Mouse (Mus musculus) spleen, adult 18-20 months (tissue): ENCODE measurements around the gene Gm15446.
"Not testable (repeated sequence)": the region's sequence is repeated elsewhere in the genome, so short reads cannot be mapped to it uniquely, and the experiment has no call there.

ENCODE experiments used
- DNase-seq, 2 experiments: peaks; one replicate each; pipeline ENCODE4 v3.0.0; 2022; ENCODE audit warnings: mixed read lengths in 2 of 2

Gene Gm15446

GRCm38 (mm10) chr5:109923261-109924071 is at the start of gene Gm15446:
Gene Gm15446, plus strand, starts transcription at chr5:109923400.
- peak; percentile 73 to 83 for DNase-seq

- DNase-seq = not testable (repeated sequence)
Observed at GRCm38 (mm10) chr5:109924129-109924528, 929 bp downstream of the Gm15446 start.

- DNase-seq = no peak
Observed at GRCm38 (mm10) chr5:109924936-109925335, 1.7 kb downstream of the Gm15446 start.

GRCm38 (mm10) chr5:109950281-109950680 is 27.1 kb downstream of the Gm15446 start:
- DNase-seq = no peak

GRCm38 (mm10) chr5:109980743-109981142 is 57.5 kb downstream of the Gm15446 start:
- not testable (repeated sequence) for DNase-seq
